Mouse (Mus musculus): ENCODE data around the gene Mycbp2.

GRCm38 (mm10) chr14:103095826-103096225, 250.8 kb downstream of the Mycbp2 start:
- TF ChIP-seq CTCF (IDR thresholded peaks at IDR 0.05; ENCODE audit: insufficient read depth, low read length) (no peak), POLR2A (IDR thresholded peaks at IDR 0.05; ENCODE audit: borderline replicate concordance, extremely low read depth, low read depth, low read length) (no peak)
